Mouse (Mus musculus) Patski (cell line): ENCODE results near the gene Kif1a. TPM values are rescaled to one million over a fixed set of nuclear protein-coding genes. Genes with fewer than 3 reads are reported as not detected.

Experiments used
- ATAC-seq: fragments of 100-300 bp; one replicate; pipeline ENCODE4 v1.8.0; 2021
- CTCF ChIA-PET: fragments of 350-600 bp; sonication (Branson Sonifier 250); formaldehyde crosslinking; loops from one replicate; lab custom pipeline; 2022; ENCODE audit warnings: inconsistent platforms; lab: Charles Lee
- POLR2A ChIA-PET: fragments of 350-600 bp; sonication (Branson Sonifier 250); formaldehyde crosslinking; loops from one replicate; lab custom pipeline; 2022; ENCODE audit warnings: antibody characterized with exemption, inconsistent platforms; lab: Charles Lee
- DNase-seq: peaks from one replicate; pipeline ENCODE4 v3.0.0-alpha.2; 2011; ENCODE audit warnings: low read depth, low spot score
- H3K27me3 ChIP-seq: fragments of 371-371 bp; one replicate; pipeline ENCODE4 v1.5.1; 2021
- CTCF ChIP-seq: fragments of 100-300 bp; IDR thresholded peaks from one replicate; pipeline ENCODE4 v1.5.1; 2021
- in situ Hi-C: fragments of 300-500 bp; cut with MboI; formaldehyde crosslinking; loops from 3 replicates; pipeline ENCODE4 v1.11.1; 2018; ENCODE audit warnings: low pct_unique_long_range_greater_than_20kb, mixed read lengths
- polyA plus RNA-seq: library from polyadenylated mRNA; unstranded; gene quantifications from one replicate; pipeline ENCODE4 v1.2.3, GENCODE M21; 2021

Gene Kif1a
- polyA plus RNA-seq, 1 experiment from 2014 or later = not detected

- CTCF ChIA-PET = interaction anchor here (1.2 kb wide), 1 partner anchor 20 kb away, joined by 3 read pairs; no protein-coding TSS in a partner anchor
- POLR2A ChIA-PET = no interaction called here
- ATAC-seq = no peak
- DNase-seq = no peak
- in situ Hi-C loops = no loop called here
- H3K27me3 ChIP-seq = peaks cover 36% of the 10 kb centered on the region
- TF ChIP-seq CTCF = no peak
Measured at GRCm38 (mm10) chr1:93068553-93068952, 33.2 kb downstream of the Kif1a start.

GRCm38 (mm10) chr1:93065654-93066053 is 36.1 kb downstream of the Kif1a start:
- ChIA-PET POLR2A (no interaction called here), CTCF (no interaction called here)
- peaks cover 39% of the 10 kb centered on the region for H3K27me3 ChIP-seq
- ATAC-seq = no peak
- no peak for DNase-seq
- in situ Hi-C loops = no loop called here
- no peak for TF ChIP-seq CTCF

- ATAC-seq = no peak
Measured at GRCm38 (mm10) chr1:93063694-93064093, 38.1 kb downstream of the Kif1a start.

GRCm38 (mm10) chr1:93051124-93051833 is 50.5 kb downstream of the Kif1a start:
- peaks cover 48% of the 10 kb centered on the region for H3K27me3 ChIP-seq
- no peak for DNase-seq
- no peak for TF ChIP-seq CTCF
- ChIA-PET POLR2A (interaction anchor here (1.0 kb wide), 1 partner anchor 9 kb away, joined by 3 read pairs; no protein-coding TSS in a partner anchor), CTCF (no interaction called here)
- ATAC-seq = no peak
- in situ Hi-C loops = no loop called here

More at GRCm38 (mm10) chr1:93063694-93064093, 38.1 kb downstream of the Kif1a start:
- no peak for DNase-seq
- TF ChIP-seq CTCF = no peak
- in situ Hi-C loops = no loop called here
- ChIA-PET POLR2A (no interaction called here), CTCF (interaction anchor here (1.2 kb wide), 1 partner anchor 17 kb away, joined by 3 read pairs; no protein-coding TSS in a partner anchor)
- H3K27me3 ChIP-seq = peaks cover 41% of the 10 kb centered on the region

GRCm38 (mm10) chr1:93050071-93050470 is 51.7 kb downstream of the Kif1a start:
- ChIA-PET CTCF (no interaction called here), POLR2A (no interaction called here)
- H3K27me3 ChIP-seq = peaks cover 55% of the 10 kb centered on the region
- in situ Hi-C loops = no loop called here
- DNase-seq (no peak), ATAC-seq (no peak)
- TF ChIP-seq CTCF = no peak

GRCm38 (mm10) chr1:93046153-93046789 is 55.5 kb downstream of the Kif1a start:
- in situ Hi-C loops = no loop called here
- ATAC-seq = no peak
- DNase-seq = no peak
- H3K27me3 ChIP-seq = peaks cover 57% of the 10 kb centered on the region
- ChIA-PET POLR2A (no interaction called here), CTCF (no interaction called here)
- TF ChIP-seq CTCF = no peak

- H3K27me3 ChIP-seq = peaks cover 56% of the 10 kb centered on the region
- CTCF ChIA-PET = no interaction called here
- ATAC-seq (no peak), DNase-seq (no peak)
- POLR2A ChIA-PET = no interaction called here
- no peak for TF ChIP-seq CTCF
- in situ Hi-C loops = no loop called here
Measured at GRCm38 (mm10) chr1:93035981-93036380, 65.8 kb downstream of the Kif1a start.

GRCm38 (mm10) chr1:93033989-93034388 is 67.8 kb downstream of the Kif1a start:
- no peak for ATAC-seq
- TF ChIP-seq CTCF = no peak
- in situ Hi-C loops = no loop called here
- no peak for DNase-seq
- H3K27me3 ChIP-seq = peaks cover 51% of the 10 kb centered on the region
- ChIA-PET POLR2A (no interaction called here), CTCF (no interaction called here)

- CTCF ChIA-PET = no interaction called here
- POLR2A ChIA-PET = no interaction called here
- ATAC-seq = no peak
- DNase-seq = no peak
- peaks cover 55% of the 10 kb centered on the region for H3K27me3 ChIP-seq
- TF ChIP-seq CTCF = no peak
- in situ Hi-C loops = no loop called here
Measured at GRCm38 (mm10) chr1:93031199-93031598, 70.6 kb downstream of the Kif1a start.

GRCm38 (mm10) chr1:93030060-93030459 is 71.7 kb downstream of the Kif1a start:
- no peak for TF ChIP-seq CTCF
- POLR2A ChIA-PET = no interaction called here
- in situ Hi-C loops = no loop called here
- DNase-seq (no peak), ATAC-seq (no peak)
- CTCF ChIA-PET = interaction anchor here (1.0 kb wide), 1 partner anchor 15 kb away, joined by 3 read pairs; no protein-coding TSS in a partner anchor
- H3K27me3 ChIP-seq = peaks cover 55% of the 10 kb centered on the region

- ChIA-PET POLR2A (no interaction called here), CTCF (interaction anchor here (1.0 kb wide), 1 partner anchor 15 kb away, joined by 3 read pairs; no protein-coding TSS in a partner anchor)
- no peak for TF ChIP-seq CTCF
- ATAC-seq = no peak
- peaks cover 55% of the 10 kb centered on the region for H3K27me3 ChIP-seq
- no peak for DNase-seq
- in situ Hi-C loops = no loop called here
Measured at GRCm38 (mm10) chr1:93029387-93029786, 72.4 kb downstream of the Kif1a start.
